Comparison of ENCODE assay signal across 8 mouse cellular contexts in the genomic region with DNA sequence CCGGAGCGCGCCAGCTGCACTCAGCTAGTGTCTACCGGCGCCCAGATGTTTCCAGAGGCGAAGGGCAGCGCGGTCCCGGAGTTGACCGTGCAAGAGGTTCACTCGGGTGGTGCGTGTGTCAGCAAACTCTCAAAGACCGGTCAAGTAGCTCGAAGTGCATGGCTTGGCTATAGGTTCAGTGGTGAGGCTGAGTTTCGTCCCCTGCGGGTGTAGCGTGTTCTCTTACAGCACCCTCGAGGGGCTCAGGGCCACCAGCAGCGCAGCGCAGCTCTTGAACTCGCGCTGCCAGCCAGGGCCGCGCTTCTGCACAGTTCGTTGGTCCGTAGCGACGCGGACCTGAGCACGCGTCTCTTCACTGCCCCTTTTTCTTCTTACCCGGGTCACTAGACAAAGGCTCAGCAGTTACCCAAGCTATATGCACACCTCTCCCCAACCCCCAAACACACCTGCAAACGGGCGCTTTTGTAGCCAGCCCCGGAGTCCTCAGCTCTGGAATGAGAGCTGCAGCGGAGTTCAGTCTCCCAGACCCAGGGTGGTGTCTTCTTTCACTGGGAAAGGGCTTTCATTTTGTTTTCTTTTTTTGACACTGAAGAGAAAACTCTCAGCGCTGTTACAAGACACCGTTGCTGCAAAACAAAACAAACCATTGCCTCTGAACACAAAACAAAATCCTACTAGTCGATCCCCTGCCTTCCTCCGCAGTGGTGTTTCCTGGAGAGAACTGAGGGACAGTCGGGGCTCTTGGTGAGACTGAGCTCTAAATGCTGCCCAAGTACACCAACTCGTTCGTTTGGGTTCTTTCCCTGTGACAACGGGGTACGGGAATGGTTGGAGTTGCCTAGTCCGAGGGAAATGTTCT. TPM values are rescaled to one million over a fixed set of nuclear protein-coding genes. Genes with fewer than 3 reads are reported as not detected.
DNase-seq lines count a peak whose midpoint lies in the region; ATAC-seq lines count a peak whose summit lies in the region.

No protein-coding gene starts in this region.

- 0 out of 2 replicates have a peak, but pooled peaks cover 13% of the 10 kb centered on the region for H3K36me3 ChIP-seq in heart, embryonic 12.5 days
- no peaks in the 10 kb centered on the region for H3K36me3 ChIP-seq in midbrain, embryonic 16.5 days (ENCODE audit: control insufficient read depth, insufficient read depth, low read length)

- peaks cover 50% of the 10 kb centered on the region for H3K27me3 ChIP-seq in heart, embryonic 12.5 days (replicated peaks)
- peaks cover 49% of the 10 kb centered on the region for H3K27me3 ChIP-seq in midbrain, embryonic 16.5 days (ENCODE audit: control insufficient read depth, insufficient read depth, low read depth, low read length)

- H3K9ac ChIP-seq in heart, embryonic 12.5 days, result peak overlapping the region; percentile 87
- H3K9ac ChIP-seq in midbrain, embryonic 16.5 days (ENCODE audit: low read depth, low read length), result peak overlapping the region; percentile 66

- ATAC-seq in heart, embryonic 12.5 days (ENCODE audit: insufficient number of reproducible peaks, low FRiP score), result no peak
- no peak for ATAC-seq in midbrain, embryonic 16.5 days

- H3K9me3 ChIP-seq in heart, embryonic 12.5 days (replicated peaks), result no peaks in the 10 kb centered on the region
- no peaks in the 10 kb centered on the region for H3K9me3 ChIP-seq in midbrain, embryonic 16.5 days (replicated peaks; ENCODE audit: control insufficient read depth, low read length, poor library complexity, severe bottlenecking)

- H3K27ac ChIP-seq in heart, embryonic 12.5 days (ENCODE audit: poor library complexity, severe bottlenecking), result peak overlapping the region; percentile 10
- no peak overlapping the region for H3K27ac ChIP-seq in midbrain, embryonic 16.5 days (ENCODE audit: low read length)

- 1% methylated on average over 46 of the region's 46 CpGs for WGBS in heart, embryonic 12.5 days
- WGBS in midbrain, embryonic 16.5 days, result under 1% methylated on average over 46 of the region's 46 CpGs

- peak; percentile 33 for DNase-seq in right cerebral cortex, postnatal 25 days
- DNase-seq in right cerebral cortex, postnatal 36 days (ENCODE audit: low spot score in 2 of 2), result no peak
- peak; percentile 63 for DNase-seq in embryo, embryonic 10 days (ENCODE audit: low spot score)
- DNase-seq in kidney, postnatal 10 days, result peak; percentile 56
- DNase-seq in spleen, adult 12 weeks (ENCODE audit: low spot score), result no peak
- no peak for DNase-seq in cerebellum, adult 9-10 months

- peaks cover 24% of the 10 kb centered on the region for H3K4me1 ChIP-seq in heart, embryonic 12.5 days (replicated peaks)
- H3K4me1 ChIP-seq in midbrain, embryonic 16.5 days (ENCODE audit: control insufficient read depth, insufficient read depth, low read length), result peaks cover 22% of the 10 kb centered on the region

- H3K4me3 ChIP-seq in heart, embryonic 12.5 days, result peak overlapping the region; percentile 63
- H3K4me3 ChIP-seq in midbrain, embryonic 16.5 days (ENCODE audit: low read depth, low read length), result peak overlapping the region; percentile 55

- peak overlapping the region; percentile 92 for H3K4me2 ChIP-seq in heart, embryonic 12.5 days
- peak overlapping the region; percentile 96 for H3K4me2 ChIP-seq in midbrain, embryonic 16.5 days (ENCODE audit: low read length)

RNA-seq across cellular contexts. Expression of a gene that starts 0.9 kb away (rescaled TPM):
- polyA plus RNA-seq in heart, embryonic 12.5 days (2016; fragmentation: Nextera tagmentation; extraction: Ambion mirVana), result 207 and 237 TPM in 2 replicates
- polyA plus RNA-seq in midbrain, embryonic 16.5 days (2015; fragmentation: Nextera tagmentation; extraction: Ambion mirVana), result 51.5 and 52.0 TPM in 2 replicates

Comparison
In these comparisons a context has a peak if more than half of its experiments do, and no peak if none do; other contexts are left out.
1. DNase-seq: peak in right cerebral cortex, postnatal 25 days (single experiment), embryo, embryonic 10 days (single experiment) and kidney, postnatal 10 days (single experiment); none in right cerebral cortex, postnatal 36 days (0 of 2), spleen, adult 12 weeks (single experiment) and cerebellum, adult 9-10 months (single experiment).